Mouse (Mus musculus) cerebellum, adult 2 months (tissue): ENCODE data around the gene Endou.
A peak's percentile ranks its signal among the peaks of the same experiment; 100 is the strongest.

Experiments
- CTCF ChIP-seq: fragments of 200-500 bp; IDR thresholded peaks from 2 replicates; pipeline ENCODE4 v1.5.1; 2011; ENCODE audit warnings: low read depth, mild to moderate bottlenecking, control low read depth, low read length, moderate library complexity, borderline replicate concordance; ENCODE audit not compliant: insufficient read depth
- POLR2A ChIP-seq: fragments of 200-500 bp; IDR thresholded peaks from 2 replicates; pipeline ENCODE4 v1.6.1; 2011; ENCODE audit warnings: low read length, control low read depth, borderline replicate concordance; ENCODE audit not compliant: insufficient read depth

DNA sequence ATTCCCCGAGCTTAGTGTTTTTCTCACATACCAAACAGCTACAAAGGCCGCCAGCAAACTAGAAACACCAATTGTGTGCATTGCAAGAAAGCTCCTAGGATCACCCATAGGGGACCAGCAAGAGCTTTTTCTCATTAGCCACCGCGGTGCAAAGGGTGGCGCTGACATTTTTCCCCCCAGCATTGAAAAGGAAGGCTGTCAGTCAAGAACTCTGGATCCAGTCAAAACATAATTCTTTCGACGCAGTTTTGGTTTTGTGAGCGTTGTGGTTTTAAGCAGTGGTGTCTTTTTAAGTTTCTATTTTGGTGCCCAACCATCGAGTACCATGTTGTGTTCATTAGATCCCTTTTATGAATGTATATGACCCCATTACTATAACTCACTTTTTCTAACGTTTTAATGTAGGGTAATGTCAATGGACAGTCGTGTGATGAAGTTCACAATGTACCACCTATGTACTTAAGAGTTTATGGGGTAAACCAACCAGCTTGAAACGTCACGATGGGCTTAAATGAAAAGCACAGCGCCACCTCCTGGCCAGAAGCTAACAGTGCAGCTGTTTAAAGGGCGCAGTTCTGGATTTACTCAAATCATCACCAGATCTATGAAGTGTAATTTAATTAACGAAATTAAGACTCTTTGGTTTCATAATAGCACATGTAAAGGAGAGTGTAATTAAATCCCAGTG is 66.0 kb downstream of the Endou start:
- TF ChIP-seq POLR2A = no peak
- peak; percentile 47; the same call in 1 of the 2 replicates for TF ChIP-seq CTCF
